Mouse (Mus musculus) hindbrain, postnatal 0 days (tissue): ENCODE data around the gene Mta3. TPM values are rescaled to one million over a fixed set of nuclear protein-coding genes. Genes with fewer than 3 reads are reported as not detected.

Experiments
- ATAC-seq: fragments of 200-750 bp; cut with Nextera tagmentation; 2 replicates; pipeline ENCODE4 v1.8.0; 2017; ENCODE audit warnings: mild to moderate bottlenecking, moderate TSS enrichment, moderate library complexity
- DNase-seq: peaks from one replicate; pipeline ENCODE4 v3.0.0-alpha.2; 2015; ENCODE audit warnings: low spot score
- H3K27ac ChIP-seq: fragments of 300-500 bp; sonication (generic); 2 replicates; pipeline ENCODE4 v1.5.1; 2014; ENCODE audit warnings: mild to moderate bottlenecking
- H3K27me3 ChIP-seq: fragments of 300-500 bp; sonication (generic); 2 replicates; pipeline ENCODE4 v1.6.1; 2014; ENCODE audit warnings: low read length, mixed read lengths; ENCODE audit not compliant: insufficient read depth
- H3K36me3 ChIP-seq: fragments of 300-500 bp; sonication (generic); 2 replicates; pipeline ENCODE4 v1.6.1; 2014; ENCODE audit warnings: low read length, mixed read lengths; ENCODE audit not compliant: insufficient read depth
- H3K4me1 ChIP-seq: fragments of 300-500 bp; sonication (generic); 2 replicates; pipeline ENCODE4 v1.6.1; 2014; ENCODE audit warnings: antibody characterized with exemption, low read length, mixed read lengths; ENCODE audit not compliant: insufficient read depth
- H3K4me2 ChIP-seq: fragments of 300-500 bp; sonication (generic); 2 replicates; pipeline ENCODE4 v1.6.1; 2014; ENCODE audit warnings: low read depth, mild to moderate bottlenecking, low read length, moderate library complexity, mixed read lengths
- H3K4me3 ChIP-seq: fragments of 300-500 bp; sonication (generic); 2 replicates; pipeline ENCODE4 v1.5.1; 2014; ENCODE audit warnings: low read length
- H3K9ac ChIP-seq: fragments of 300-500 bp; sonication (generic); replicated peaks from 2 replicates; pipeline ENCODE4 v1.6.1; 2014; ENCODE audit warnings: mild to moderate bottlenecking, low read length, moderate library complexity, mixed read lengths
- H3K9me3 ChIP-seq: fragments of 300-500 bp; sonication (generic); 2 replicates; pipeline ENCODE4 v1.6.1; 2016; ENCODE audit warnings: low read length, mixed read lengths
- CTCF ChIP-seq: IDR thresholded peaks from 2 replicates; pipeline ENCODE4 v1.5.1; 2016; ENCODE audit warnings: antibody characterized with exemption, control low read depth, low read depth
- WGBS: fragments of 180-500 bp; shearing (Covaris S2); extraction: QIAGEN DNeasy Blood & Tissue Kit; methylation state at CpG from one replicate; pipeline ENCODE4 v1.1.7; 2014; 5-methylcytosine and 5-hydroxymethylcytosine counted together
- polyA plus RNA-seq: library from polyadenylated mRNA; unstranded; fragments of >200 nt; fragmentation: Nextera tagmentation; extraction: Ambion mirVana; gene quantifications from 2 replicates; pipeline ENCODE4 v1.2.1, GENCODE M21; 2015
- total RNA-seq: library from RNA; depleted of rRNA; stranded (reverse); fragments of >200 nt; gene quantifications from 2 replicates; pipeline ENCODE4 v1.2.3, GENCODE M21; 2014

Gene Mta3
- total and polyA plus RNA-seq, 2 experiments from 2014 or later = 31.7 to 36.8 TPM

GRCm38 (mm10) chr17:83767064-83767463 lies 61.1 kb downstream of the Mta3 start:
- H3K9ac ChIP-seq = no peak overlapping the region
- TF ChIP-seq CTCF = no peak
- H3K27me3 ChIP-seq = no peaks in the 10 kb centered on the region
- WGBS = 94% methylated on average over 7 of the region's 7 CpGs
- no peaks in the 10 kb centered on the region; the same call in 1 of the 2 replicates for H3K36me3 ChIP-seq
- no peak overlapping the region for H3K4me2 ChIP-seq
- H3K4me3 ChIP-seq = no peak overlapping the region
- no peak overlapping the region for H3K27ac ChIP-seq
- no peaks in the 10 kb centered on the region for H3K9me3 ChIP-seq
- no peak for DNase-seq
- no peaks in the 10 kb centered on the region for H3K4me1 ChIP-seq
- ATAC-seq = no peak

- no peak for DNase-seq
- ATAC-seq = no peak
Measured at GRCm38 (mm10) chr17:83768309-83768708, 62.3 kb downstream of the Mta3 start.

GRCm38 (mm10) chr17:83770371-83770770 lies 64.4 kb downstream of the Mta3 start:
- H3K4me1 ChIP-seq = no peaks in the 10 kb centered on the region
- ATAC-seq = no peak
- H3K4me3 ChIP-seq = no peak overlapping the region
- H3K27me3 ChIP-seq = no peaks in the 10 kb centered on the region
- H3K9me3 ChIP-seq = no peaks in the 10 kb centered on the region
- TF ChIP-seq CTCF = no peak
- H3K4me2 ChIP-seq = no peak overlapping the region
- DNase-seq = no peak
- WGBS = 82% methylated on average over 6 of the region's 6 CpGs
- no peaks in the 10 kb centered on the region for H3K36me3 ChIP-seq
- H3K27ac ChIP-seq = no peak overlapping the region
- H3K9ac ChIP-seq = no peak overlapping the region

More at GRCm38 (mm10) chr17:83768309-83768708, 62.3 kb downstream of the Mta3 start:
- 87% methylated on average over 10 of the region's 10 CpGs for WGBS
- H3K9me3 ChIP-seq = no peaks in the 10 kb centered on the region
- H3K27ac ChIP-seq = no peak overlapping the region
- TF ChIP-seq CTCF = no peak
- no peaks in the 10 kb centered on the region for H3K4me1 ChIP-seq
- H3K4me2 ChIP-seq = no peak overlapping the region
- no peak overlapping the region for H3K4me3 ChIP-seq
- H3K36me3 ChIP-seq = no peaks in the 10 kb centered on the region; the same call in 1 of the 2 replicates
- no peaks in the 10 kb centered on the region for H3K27me3 ChIP-seq
- no peak overlapping the region for H3K9ac ChIP-seq

GRCm38 (mm10) chr17:83770931-83771330 lies 65.0 kb downstream of the Mta3 start:
- Histone ChIP-seq H3K4me3 (no peak overlapping the region), H3K27ac (no peak overlapping the region), H3K9ac (no peak overlapping the region), H3K27me3 (no peaks in the 10 kb centered on the region), H3K9me3 (no peaks in the 10 kb centered on the region), H3K4me2 (no peak overlapping the region), H3K4me1 (no peaks in the 10 kb centered on the region), H3K36me3 (no peaks in the 10 kb centered on the region)
- no peak for ATAC-seq
- no peak for TF ChIP-seq CTCF
- 88% methylated on average over 7 of the region's 7 CpGs for WGBS
- DNase-seq = no peak

- no peak for DNase-seq
- no peak overlapping the region for H3K9ac ChIP-seq
Measured at GRCm38 (mm10) chr17:83772110-83772509, 66.1 kb downstream of the Mta3 start.

GRCm38 (mm10) chr17:83772711-83773110 lies 66.7 kb downstream of the Mta3 start:
- Histone ChIP-seq H3K27me3 (no peaks in the 10 kb centered on the region), H3K4me3 (no peak overlapping the region), H3K4me1 (no peaks in the 10 kb centered on the region), H3K4me2 (no peak overlapping the region), H3K9ac (no peak overlapping the region), H3K27ac (no peak overlapping the region), H3K36me3 (no peaks in the 10 kb centered on the region), H3K9me3 (no peaks in the 10 kb centered on the region)
- ATAC-seq (peak; percentile 82), DNase-seq (peak; percentile 63)
- TF ChIP-seq CTCF = peak; percentile 59
- WGBS = 42% methylated on average over 8 of the region's 8 CpGs

More at GRCm38 (mm10) chr17:83772110-83772509, 66.1 kb downstream of the Mta3 start:
- no peak overlapping the region for H3K4me3 ChIP-seq
- H3K27me3 ChIP-seq = no peaks in the 10 kb centered on the region
- H3K27ac ChIP-seq = no peak overlapping the region
- TF ChIP-seq CTCF = no peak
- no peak for ATAC-seq
- no peak overlapping the region for H3K4me2 ChIP-seq
- no peaks in the 10 kb centered on the region for H3K9me3 ChIP-seq
- no peaks in the 10 kb centered on the region for H3K4me1 ChIP-seq
- no peaks in the 10 kb centered on the region for H3K36me3 ChIP-seq
- WGBS = 89% methylated on average over 9 of the region's 9 CpGs

- WGBS = 97% methylated on average over 7 of the region's 7 CpGs
- ATAC-seq (no peak), DNase-seq (no peak)
- TF ChIP-seq CTCF = no peak
- Histone ChIP-seq H3K4me2 (no peak overlapping the region), H3K4me1 (no peaks in the 10 kb centered on the region), H3K4me3 (no peak overlapping the region), H3K9me3 (no peaks in the 10 kb centered on the region), H3K27ac (no peak overlapping the region), H3K9ac (no peak overlapping the region), H3K36me3 (no peaks in the 10 kb centered on the region), H3K27me3 (no peaks in the 10 kb centered on the region)
Measured at GRCm38 (mm10) chr17:83776965-83777364, 71.0 kb downstream of the Mta3 start.
